Mouse (Mus musculus): ENCODE measurements around the gene Zcchc8. TPM values are rescaled to one million over a fixed set of nuclear protein-coding genes. Genes with fewer than 3 reads are reported as not detected.

Zcchc8 gene
- polyA plus RNA-seq, 1 experiment from 2014 or later, result 96.6 TPM

GRCm38 (mm10) chr5:123657651-123658050 is 63.2 kb downstream of the Zcchc8 start:
- no peaks in the 10 kb centered on the region for H3K27me3 ChIP-seq (replicated peaks)
- WGBS, result 83% methylated on average over 7 of the region's 7 CpGs
- ATAC-seq (ENCODE audit: low FRiP score, low read depth), result no peak

GRCm38 (mm10) chr5:123654937-123655336 is 66.0 kb downstream of the Zcchc8 start:
- 69% methylated on average over 5 of the region's 5 CpGs for WGBS

More at GRCm38 (mm10) chr5:123657651-123658050, 63.2 kb downstream of the Zcchc8 start:
- Histone ChIP-seq H3K36me3 (peaks cover 21% of the 10 kb centered on the region), H3K27ac (no peak overlapping the region), H3K4me3 (no peak overlapping the region), H3K4me2 (replicated peaks) (no peak overlapping the region), H3K9me3 (no peaks in the 10 kb centered on the region), H3K4me1 (no peaks in the 10 kb centered on the region), H3K9ac (no peak overlapping the region)

DNA sequence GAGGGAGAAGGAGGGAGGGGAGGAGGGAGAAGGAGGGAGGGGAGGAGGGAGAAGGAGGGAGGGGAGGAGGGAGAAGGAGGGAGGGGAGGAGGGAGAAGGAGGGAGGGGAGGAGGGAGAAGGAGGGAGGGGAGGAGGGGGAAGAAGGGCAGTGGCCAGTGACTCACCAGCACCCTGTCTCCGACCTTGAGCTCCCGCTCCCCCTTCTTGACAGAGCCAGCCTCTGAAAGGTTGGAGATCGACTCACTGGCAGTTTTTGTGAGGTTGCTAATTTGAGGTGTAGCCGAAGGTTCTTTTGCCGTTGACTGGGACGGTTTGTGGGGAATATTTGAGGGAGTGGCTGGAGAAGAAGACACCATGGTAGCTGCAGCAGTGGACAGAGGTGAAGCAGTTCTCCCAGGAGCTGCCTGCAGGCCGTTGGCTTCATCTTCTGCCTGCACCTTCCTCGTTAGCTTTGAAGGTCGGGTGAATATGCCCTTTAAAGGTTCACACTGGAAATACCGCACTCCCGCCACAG is 67.6 kb downstream of the Zcchc8 start:
- 91% methylated on average over 11 of the region's 11 CpGs for WGBS
- Histone ChIP-seq H3K27ac (no peak overlapping the region), H3K36me3 (peaks cover 23% of the 10 kb centered on the region), H3K9me3 (no peaks in the 10 kb centered on the region), H3K4me3 (no peak overlapping the region), H3K9ac (no peak overlapping the region), H3K27me3 (replicated peaks) (no peaks in the 10 kb centered on the region), H3K4me2 (replicated peaks) (no peak overlapping the region), H3K4me1 (no peaks in the 10 kb centered on the region)
- ATAC-seq (ENCODE audit: low FRiP score, low read depth), result no peak

More at GRCm38 (mm10) chr5:123654937-123655336, 66.0 kb downstream of the Zcchc8 start:
- H3K27ac ChIP-seq, result no peak overlapping the region
- H3K27me3 ChIP-seq (replicated peaks), result no peaks in the 10 kb centered on the region
- no peak overlapping the region for H3K4me2 ChIP-seq (replicated peaks)
- no peak for ATAC-seq (ENCODE audit: low FRiP score, low read depth)
- H3K4me1 ChIP-seq, result no peaks in the 10 kb centered on the region
- no peak overlapping the region for H3K9ac ChIP-seq
- H3K36me3 ChIP-seq, result peaks cover 23% of the 10 kb centered on the region
- no peak overlapping the region for H3K4me3 ChIP-seq
- H3K9me3 ChIP-seq, result no peaks in the 10 kb centered on the region

- no peak for ATAC-seq (ENCODE audit: low FRiP score, low read depth)
- Histone ChIP-seq H3K9me3 (no peaks in the 10 kb centered on the region), H3K36me3 (peaks cover 41% of the 10 kb centered on the region), H3K9ac (no peak overlapping the region), H3K27ac (no peak overlapping the region), H3K27me3 (replicated peaks) (no peaks in the 10 kb centered on the region), H3K4me1 (no peaks in the 10 kb centered on the region), H3K4me2 (replicated peaks) (no peak overlapping the region), H3K4me3 (no peak overlapping the region)
- 81% methylated on average over 2 of the region's 2 CpGs for WGBS
Measured at GRCm38 (mm10) chr5:123650825-123651224, 70.1 kb downstream of the Zcchc8 start.

Other genes starting within 250 kb of the Zcchc8 start
- 0.09 TPM in 1 of 2 replicates, not detected in the other for gene Lrrc43, start 231.8 kb downstream of the Zcchc8 start, polyA plus RNA-seq (2016; fragmentation: Nextera tagmentation; extraction: Ambion mirVana)
- not detected in 2 replicates for gene Il31, start 231.6 kb downstream of the Zcchc8 start, polyA plus RNA-seq (2016; fragmentation: Nextera tagmentation; extraction: Ambion mirVana)
- gene B3gnt4, start 210.6 kb downstream of the Zcchc8 start, polyA plus RNA-seq (2016; fragmentation: Nextera tagmentation; extraction: Ambion mirVana), result 0.80 and 1.2 TPM in 2 replicates
- 128 and 134 TPM in 2 replicates for gene Diablo, start 196.9 kb downstream of the Zcchc8 start, polyA plus RNA-seq (2016; fragmentation: Nextera tagmentation; extraction: Ambion mirVana)
- gene Gm49027, start 195.6 kb downstream of the Zcchc8 start, polyA plus RNA-seq (2016; fragmentation: Nextera tagmentation; extraction: Ambion mirVana), result 2.7 and 3.7 TPM in 2 replicates
- 41.2 and 41.5 TPM in 2 replicates for gene Vps33a, start 148.1 kb downstream of the Zcchc8 start, polyA plus RNA-seq (2016; fragmentation: Nextera tagmentation; extraction: Ambion mirVana)
- 64.6 and 66.1 TPM in 2 replicates for gene Clip1, start 36.5 kb downstream of the Zcchc8 start, polyA plus RNA-seq (2016; fragmentation: Nextera tagmentation; extraction: Ambion mirVana)
- 160 and 170 TPM in 2 replicates for gene Rsrc2, start 28.3 kb upstream of the Zcchc8 start, polyA plus RNA-seq (2016; fragmentation: Nextera tagmentation; extraction: Ambion mirVana)
- 25.3 and 26.2 TPM in 2 replicates for gene Kntc1, start 28.6 kb upstream of the Zcchc8 start, polyA plus RNA-seq (2016; fragmentation: Nextera tagmentation; extraction: Ambion mirVana)
- not detected in 2 replicates for gene Hcar2, start 144.4 kb upstream of the Zcchc8 start, polyA plus RNA-seq (2016; fragmentation: Nextera tagmentation; extraction: Ambion mirVana)
- not detected in 2 replicates for gene Hcar1, start 158.9 kb upstream of the Zcchc8 start, polyA plus RNA-seq (2016; fragmentation: Nextera tagmentation; extraction: Ambion mirVana)
- 149 and 159 TPM in 2 replicates for gene Denr, start 186.1 kb upstream of the Zcchc8 start, polyA plus RNA-seq (2016; fragmentation: Nextera tagmentation; extraction: Ambion mirVana)
- gene Gm43518, start 206.3 kb upstream of the Zcchc8 start, polyA plus RNA-seq (2016; fragmentation: Nextera tagmentation; extraction: Ambion mirVana), result 2.4 and 3.4 TPM in 2 replicates
- 5.9 and 7.9 TPM in 2 replicates for gene Ccdc62, start 209.6 kb upstream of the Zcchc8 start, polyA plus RNA-seq (2016; fragmentation: Nextera tagmentation; extraction: Ambion mirVana)

Measured in neural tube, embryonic 12.5 days (tissue).